Mouse (Mus musculus) erythroblast, embryonic 14.5 days (primary cell): ENCODE data around the gene Actg1.

ENCODE experiments used
- GATA1 ChIP-seq: IDR thresholded peaks from 2 replicates; pipeline ENCODE4 v1.6.1; 2012; ENCODE audit warnings: low read length, inconsistent platforms, mixed read lengths
- TAL1 ChIP-seq: IDR thresholded peaks from 3 replicates; pipeline ENCODE4 v1.6.1; 2012; ENCODE audit warnings: low read length, inconsistent platforms, mixed read lengths

GRCm38 (mm10) chr11:120378031-120378610 lies 29.8 kb upstream of the Actg1 start:
- TF ChIP-seq GATA1 (no peak), TAL1 (no peak)
